ENCODE assay signal across 22 mouse cellular contexts in the genomic region with DNA sequence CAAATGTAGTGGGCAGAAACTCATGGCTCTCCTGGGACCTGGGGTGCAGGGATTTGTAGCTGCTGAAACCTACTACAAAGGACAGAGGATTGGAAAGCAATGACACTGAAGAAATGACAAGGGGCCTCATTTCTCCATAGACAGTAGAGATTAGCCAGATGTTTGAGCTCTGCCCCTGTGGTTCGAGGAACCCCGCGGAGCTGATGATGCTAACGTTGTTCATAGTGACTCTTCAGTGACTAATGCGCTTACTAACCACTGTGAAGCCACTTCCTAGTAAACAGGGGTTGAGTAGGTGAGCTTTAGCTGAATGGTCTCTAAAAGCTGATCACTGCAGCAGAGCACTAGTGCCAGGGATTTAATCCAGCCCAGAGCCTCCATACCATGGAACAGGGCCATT.
A peak's percentile ranks its signal among the peaks of the same experiment; 100 is the strongest.
DNase-seq lines count a peak whose midpoint lies in the region; ATAC-seq and TF ChIP-seq lines count a peak whose summit lies in the region.
"Had no signal": no experiment of that assay in that cellular context is flagged by ENCODE, and none has a peak within 500 bp of the region (broad histone marks: within the 10 kb centered on the region; RNA-seq: fewer than 3 reads in every experiment).

No protein-coding gene starts in this region.

- TF ChIP-seq POLR2A in bone marrow macrophage, adult 2 months (IDR thresholded peaks at IDR 0.05; ENCODE audit: borderline replicate concordance, low read depth, low read length) = no peak

- no peak overlapping the region for H3K4me3 ChIP-seq in bone marrow macrophage, adult 2 months (ENCODE audit: insufficient read depth, low read length)
- H3K4me3 ChIP-seq in kidney, embryonic 16.5 days (ENCODE audit: low read length) = no peak overlapping the region
- no peak overlapping the region for H3K4me3 ChIP-seq in intestine, embryonic 15.5 days (replicated peaks)
- H3K4me3 ChIP-seq: embryonic facial prominence, embryonic 12.5 days; erythroblast, embryonic 14.5 days; layer of hippocampus, adult 2 months; midbrain, embryonic 13.5 days had no signal

- no peak for TF ChIP-seq CTCF in bone marrow macrophage, adult 2 months (IDR thresholded peaks at IDR 0.05; ENCODE audit: low read depth, low read length)

- DNase-seq in 416B (ENCODE audit: low read depth) = peak; percentile 91
- DNase-seq in mesoderm, embryonic 11.5 days (ENCODE audit: low read depth, low spot score) = peak; percentile 23
- DNase-seq in left cerebral cortex, postnatal 14 days (ENCODE audit: low spot score in 2 of 2) = no peak
- DNase-seq: cerebellum, adult 9-10 months; gastrocnemius, postnatal 14 days; kidney, adult 18-20 months; kidney, postnatal 10 days; layer of hippocampus, postnatal 36 days; lung, adult 18-20 months; right cerebral cortex, adult 18-20 months; thymus, postnatal 14 days had no signal

- peaks cover 34% of the 10 kb centered on the region for H3K4me1 ChIP-seq in bone marrow macrophage, adult 2 months (ENCODE audit: control insufficient read depth, insufficient read depth, low read length)
- no peaks in the 10 kb centered on the region for H3K4me1 ChIP-seq in kidney, embryonic 16.5 days (ENCODE audit: insufficient read depth, low read length)
- no peaks in the 10 kb centered on the region for H3K4me1 ChIP-seq in intestine, embryonic 15.5 days (replicated peaks)
- H3K4me1 ChIP-seq: embryonic facial prominence, embryonic 12.5 days had no signal

- 0 out of 2 replicates have a peak overlapping the region, but pooled peaks have one; percentile 10 for H3K27ac ChIP-seq in bone marrow macrophage, adult 2 months (ENCODE audit: insufficient read depth, low read depth, low read length)
- no peak overlapping the region for H3K27ac ChIP-seq in kidney, embryonic 16.5 days (ENCODE audit: low read length)
- H3K27ac ChIP-seq in intestine, embryonic 15.5 days = no peak overlapping the region
- H3K27ac ChIP-seq: embryonic facial prominence, embryonic 12.5 days; layer of hippocampus, adult 2 months; midbrain, embryonic 13.5 days; stomach, postnatal 0 days had no signal

- no peak overlapping the region for H3K4me2 ChIP-seq in kidney, embryonic 16.5 days (replicated peaks; ENCODE audit: low read depth, low read length)
- no peak overlapping the region for H3K4me2 ChIP-seq in intestine, embryonic 15.5 days (replicated peaks)
- H3K4me2 ChIP-seq: embryonic facial prominence, embryonic 12.5 days; midbrain, embryonic 13.5 days had no signal

- ATAC-seq in CD4-positive, CD25-positive, alpha-beta regulatory T cell, adult 4 months = peak; percentile 69
- ATAC-seq in kidney, embryonic 16.5 days (ENCODE audit: low FRiP score, low TSS enrichment) = no peak
- ATAC-seq in intestine, embryonic 15.5 days = no peak
- ATAC-seq: forebrain, embryonic 14.5 days; hindbrain, embryonic 16.5 days; midbrain, embryonic 13.5 days had no signal

- no peaks in the 10 kb centered on the region for H3K36me3 ChIP-seq in kidney, embryonic 16.5 days (ENCODE audit: insufficient read depth, low read length)
- no peaks in the 10 kb centered on the region for H3K36me3 ChIP-seq in intestine, embryonic 15.5 days
- H3K36me3 ChIP-seq: embryonic facial prominence, embryonic 12.5 days; midbrain, embryonic 13.5 days had no signal

- H3K9me3 ChIP-seq in kidney, embryonic 16.5 days (ENCODE audit: low read length) = no peaks in the 10 kb centered on the region
- no peaks in the 10 kb centered on the region for H3K9me3 ChIP-seq in intestine, embryonic 15.5 days
- H3K9me3 ChIP-seq: embryonic facial prominence, embryonic 12.5 days; midbrain, embryonic 13.5 days had no signal

- intact Hi-C loops in left cerebral cortex, postnatal 14 days (cut with DNase I) = no loop called here

- H3K9ac ChIP-seq in kidney, embryonic 16.5 days (replicated peaks; ENCODE audit: low read length) = no peak overlapping the region
- no peak overlapping the region for H3K9ac ChIP-seq in intestine, embryonic 15.5 days
- H3K9ac ChIP-seq: embryonic facial prominence, embryonic 12.5 days; midbrain, embryonic 13.5 days had no signal

- 74% methylated on average over 5 of the region's 5 CpGs for WGBS in kidney, embryonic 16.5 days
- 65% methylated on average over 5 of the region's 5 CpGs for WGBS in intestine, embryonic 15.5 days

- H3K27me3 ChIP-seq in kidney, embryonic 16.5 days (ENCODE audit: insufficient read depth, low read length) = no peaks in the 10 kb centered on the region
- H3K27me3 ChIP-seq in intestine, embryonic 15.5 days (replicated peaks) = no peaks in the 10 kb centered on the region
- H3K27me3 ChIP-seq: embryonic facial prominence, embryonic 12.5 days; midbrain, embryonic 13.5 days had no signal

Comparison
In these comparisons a context has a peak if more than half of its experiments do, and no peak if none do; other contexts are left out.
1. DNase-seq: peak in 416B (single experiment) and mesoderm, embryonic 11.5 days (single experiment); none in left cerebral cortex, postnatal 14 days (0 of 2).